Mouse (Mus musculus): ENCODE measurements at regions not wholly inside any gene's neighbourhood (a gene's known extent, or its start where the extent isn't known, plus 50 kb on each side); places are given as distances from the start of the nearest gene placed in this dataset.

DNA sequence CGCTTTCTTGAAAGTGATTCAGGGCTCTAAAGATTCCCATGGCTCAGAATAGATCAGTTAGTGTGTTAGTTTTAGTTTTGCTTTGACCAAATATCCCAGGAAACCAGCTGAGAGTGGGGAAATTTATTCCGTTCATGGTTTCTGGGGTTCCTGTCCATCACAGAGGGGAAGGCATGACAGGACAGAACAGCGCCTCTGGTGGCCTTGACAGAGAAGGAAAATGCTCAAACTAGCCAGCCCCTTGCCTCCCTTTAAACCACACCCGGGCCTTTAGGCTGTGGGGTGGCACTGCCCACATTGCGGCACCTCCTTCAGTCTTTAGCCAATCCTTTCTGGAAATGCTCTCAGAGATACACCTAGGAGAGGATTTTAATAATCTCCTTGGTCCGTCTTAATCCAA lies 76.1 kb upstream of the 1600014C23Rik start:
- H3K27me3 ChIP-seq (ENCODE audit: control insufficient read depth, insufficient read depth, low read length): peaks cover 34% of the 10 kb centered on the region
- WGBS: 86% methylated on average over 6 of the region's 6 CpGs
- no peak for ATAC-seq (ENCODE audit: insufficient read depth, low read depth)

DNA sequence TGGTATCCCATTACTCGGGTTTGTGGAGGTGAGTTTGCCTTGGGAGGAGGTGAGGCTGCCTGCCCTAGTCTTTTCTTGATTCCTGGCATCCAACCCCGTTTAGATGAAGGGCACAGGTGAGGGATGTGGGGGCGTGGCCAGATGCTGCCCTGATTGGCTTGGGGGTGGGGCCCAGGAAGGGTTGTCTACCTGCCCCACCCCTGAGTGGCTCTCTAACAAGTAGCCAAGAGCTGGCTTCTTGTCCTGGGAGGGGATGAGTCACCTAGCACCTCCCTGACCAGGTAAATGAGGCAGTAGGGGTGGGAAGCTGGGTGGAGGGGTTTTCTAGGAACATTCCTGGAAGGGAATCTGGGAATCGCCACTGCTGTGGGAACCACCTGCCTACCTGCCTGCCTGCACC lies 74.7 kb upstream of the 1600014C23Rik start:
- no peak overlapping the region for H3K27ac ChIP-seq (ENCODE audit: low read depth)
- H3K4me3 ChIP-seq (ENCODE audit: low read depth, low read length): no peak overlapping the region
- H3K9me3 ChIP-seq (replicated peaks; ENCODE audit: control insufficient read depth, low read length): no peaks in the 10 kb centered on the region
- ATAC-seq (ENCODE audit: insufficient read depth, low read depth) (no peak), DNase-seq (ENCODE audit: low spot score) (no peak)
- peaks cover 22% of the 10 kb centered on the region for H3K4me1 ChIP-seq (ENCODE audit: control insufficient read depth, insufficient read depth)
- no peaks in the 10 kb centered on the region for H3K36me3 ChIP-seq (replicated peaks; ENCODE audit: control insufficient read depth, insufficient read depth, low read length)
- TF ChIP-seq EP300 (IDR thresholded peaks at IDR 0.05; ENCODE audit: low read depth): no peak
- TF ChIP-seq CTCF (IDR thresholded peaks at IDR 0.05; ENCODE audit: low read depth): no peak
- WGBS: 54% methylated on average over 4 of the region's 4 CpGs
- no peak overlapping the region for H3K9ac ChIP-seq (replicated peaks; ENCODE audit: low read depth, low read length)
- no peak overlapping the region for H3K4me2 ChIP-seq (ENCODE audit: low read depth, low read length)
- peaks cover 47% of the 10 kb centered on the region for H3K27me3 ChIP-seq (ENCODE audit: control insufficient read depth, insufficient read depth, low read length)

More for the DNA sequence above, 76.1 kb upstream of the 1600014C23Rik start:
- Histone ChIP-seq H3K9me3 (replicated peaks; ENCODE audit: control insufficient read depth, low read length) (no peaks in the 10 kb centered on the region), H3K9ac (replicated peaks; ENCODE audit: low read depth, low read length) (no peak overlapping the region), H3K27ac (ENCODE audit: low read depth) (no peak overlapping the region), H3K4me2 (ENCODE audit: low read depth, low read length) (no peak overlapping the region), H3K4me3 (ENCODE audit: low read depth, low read length) (no peak overlapping the region), H3K36me3 (replicated peaks; ENCODE audit: control insufficient read depth, insufficient read depth, low read length) (no peaks in the 10 kb centered on the region), H3K4me1 (ENCODE audit: control insufficient read depth, insufficient read depth) (peaks cover 16% of the 10 kb centered on the region; the same call in 1 of the 2 replicates)
- no peak for DNase-seq (ENCODE audit: low spot score)
- TF ChIP-seq EP300 (IDR thresholded peaks at IDR 0.05; ENCODE audit: low read depth) (no peak), CTCF (IDR thresholded peaks at IDR 0.05; ENCODE audit: low read depth) (no peak)

DNA sequence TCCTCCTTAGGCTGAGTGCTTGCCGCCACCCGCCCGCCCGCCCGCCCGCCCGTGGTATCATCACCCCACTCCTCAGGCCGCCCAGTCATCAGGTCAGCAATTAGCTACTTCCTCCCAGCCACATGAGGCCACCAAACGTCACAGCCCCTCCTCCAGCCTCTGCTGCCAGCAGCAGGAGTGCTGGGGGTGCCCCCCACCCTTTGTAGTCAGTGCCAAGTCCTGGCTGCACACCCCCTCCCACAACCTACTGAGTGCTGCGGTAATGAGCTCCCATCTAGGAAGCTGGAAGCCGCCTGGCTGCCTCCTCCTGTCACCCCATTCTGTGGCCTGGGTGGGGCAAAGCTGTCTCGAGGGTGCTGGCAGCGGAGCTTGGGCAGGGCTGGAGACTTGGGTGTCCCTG lies 73.8 kb upstream of the 1600014C23Rik start:
- H3K9ac ChIP-seq (replicated peaks; ENCODE audit: low read depth, low read length): no peak overlapping the region
- H3K9me3 ChIP-seq (replicated peaks; ENCODE audit: control insufficient read depth, low read length): no peaks in the 10 kb centered on the region
- H3K4me3 ChIP-seq (ENCODE audit: low read depth, low read length): no peak overlapping the region
- peaks cover 49% of the 10 kb centered on the region for H3K27me3 ChIP-seq (ENCODE audit: control insufficient read depth, insufficient read depth, low read length)
- 55% methylated on average over 13 of the region's 13 CpGs for WGBS
- ATAC-seq (ENCODE audit: insufficient read depth, low read depth): no peak
- TF ChIP-seq CTCF (IDR thresholded peaks at IDR 0.05; ENCODE audit: low read depth): no peak
- no peak for TF ChIP-seq EP300 (IDR thresholded peaks at IDR 0.05; ENCODE audit: low read depth)
- peaks cover 23% of the 10 kb centered on the region for H3K4me1 ChIP-seq (ENCODE audit: control insufficient read depth, insufficient read depth)
- no peak overlapping the region for H3K4me2 ChIP-seq (ENCODE audit: low read depth, low read length)
- DNase-seq (ENCODE audit: low spot score): no peak
- no peaks in the 10 kb centered on the region for H3K36me3 ChIP-seq (replicated peaks; ENCODE audit: control insufficient read depth, insufficient read depth, low read length)
- H3K27ac ChIP-seq (ENCODE audit: low read depth): no peak overlapping the region

DNA sequence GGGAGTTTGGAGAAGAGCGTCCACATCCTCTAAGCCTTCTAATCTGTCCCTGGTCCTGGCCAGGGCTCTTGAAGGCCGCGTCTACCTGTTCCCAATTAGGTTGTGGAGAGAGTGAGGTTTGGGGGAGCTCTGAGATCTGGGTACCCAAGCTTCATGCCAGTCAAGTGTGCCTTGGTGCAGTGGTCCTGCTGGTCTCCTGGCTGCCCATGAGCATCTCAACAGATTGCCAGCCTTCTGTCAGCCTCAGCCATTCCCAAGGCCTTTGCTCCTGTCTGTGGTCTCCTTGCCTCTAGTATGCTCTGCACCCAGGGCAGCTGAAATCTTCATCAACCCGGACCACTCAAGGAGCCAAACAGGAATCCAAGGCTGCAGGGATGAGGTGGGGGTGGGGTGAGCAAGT lies 73.2 kb upstream of the 1600014C23Rik start:
- H3K27ac ChIP-seq (ENCODE audit: low read depth): no peak overlapping the region
- WGBS: 74% methylated on average over 4 of the region's 4 CpGs
- no peaks in the 10 kb centered on the region for H3K36me3 ChIP-seq (replicated peaks; ENCODE audit: control insufficient read depth, insufficient read depth, low read length)
- no peak overlapping the region for H3K9ac ChIP-seq (replicated peaks; ENCODE audit: low read depth, low read length)
- H3K9me3 ChIP-seq (replicated peaks; ENCODE audit: control insufficient read depth, low read length): no peaks in the 10 kb centered on the region
- peaks cover 25% of the 10 kb centered on the region for H3K4me1 ChIP-seq (ENCODE audit: control insufficient read depth, insufficient read depth)
- peaks cover 49% of the 10 kb centered on the region for H3K27me3 ChIP-seq (ENCODE audit: control insufficient read depth, insufficient read depth, low read length)
- ATAC-seq (ENCODE audit: insufficient read depth, low read depth) (no peak), DNase-seq (ENCODE audit: low spot score) (no peak)
- no peak overlapping the region for H3K4me3 ChIP-seq (ENCODE audit: low read depth, low read length)
- TF ChIP-seq EP300 (IDR thresholded peaks at IDR 0.05; ENCODE audit: low read depth): no peak
- no peak for TF ChIP-seq CTCF (IDR thresholded peaks at IDR 0.05; ENCODE audit: low read depth)
- H3K4me2 ChIP-seq (ENCODE audit: low read depth, low read length): no peak overlapping the region

DNA sequence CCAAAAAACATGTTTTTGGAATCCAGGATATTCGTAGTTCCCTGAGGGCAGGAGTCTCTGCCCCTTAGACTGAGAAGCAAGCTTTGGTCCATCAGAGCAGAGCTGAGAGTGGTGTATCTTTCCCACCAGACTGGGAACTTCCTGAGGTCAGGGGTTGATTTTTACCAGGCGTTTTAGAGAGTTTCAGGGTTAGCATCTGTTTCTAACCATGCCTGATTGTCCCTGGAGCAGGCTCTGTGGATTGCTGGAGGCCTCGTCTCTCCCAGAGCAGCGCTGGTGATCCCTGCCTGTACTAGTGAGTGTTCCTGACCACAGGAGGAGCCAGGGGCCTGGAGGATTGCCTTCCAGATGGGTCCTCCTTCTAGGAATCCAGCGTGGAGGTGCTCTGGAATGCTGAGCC lies 72.8 kb upstream of the 1600014C23Rik start:
- DNase-seq (ENCODE audit: low spot score) (no peak), ATAC-seq (ENCODE audit: insufficient read depth, low read depth) (no peak)
- Histone ChIP-seq H3K4me1 (ENCODE audit: control insufficient read depth, insufficient read depth) (peaks cover 24% of the 10 kb centered on the region), H3K4me3 (ENCODE audit: low read depth, low read length) (no peak overlapping the region), H3K9me3 (replicated peaks; ENCODE audit: control insufficient read depth, low read length) (no peaks in the 10 kb centered on the region), H3K27ac (ENCODE audit: low read depth) (no peak overlapping the region), H3K4me2 (ENCODE audit: low read depth, low read length) (no peak overlapping the region), H3K9ac (replicated peaks; ENCODE audit: low read depth, low read length) (no peak overlapping the region), H3K27me3 (ENCODE audit: control insufficient read depth, insufficient read depth, low read length) (peaks cover 49% of the 10 kb centered on the region), H3K36me3 (replicated peaks; ENCODE audit: control insufficient read depth, insufficient read depth, low read length) (no peaks in the 10 kb centered on the region)
- TF ChIP-seq EP300 (IDR thresholded peaks at IDR 0.05; ENCODE audit: low read depth): no peak
- no peak for TF ChIP-seq CTCF (IDR thresholded peaks at IDR 0.05; ENCODE audit: low read depth)
- 70% methylated on average over 5 of the region's 5 CpGs for WGBS

DNA sequence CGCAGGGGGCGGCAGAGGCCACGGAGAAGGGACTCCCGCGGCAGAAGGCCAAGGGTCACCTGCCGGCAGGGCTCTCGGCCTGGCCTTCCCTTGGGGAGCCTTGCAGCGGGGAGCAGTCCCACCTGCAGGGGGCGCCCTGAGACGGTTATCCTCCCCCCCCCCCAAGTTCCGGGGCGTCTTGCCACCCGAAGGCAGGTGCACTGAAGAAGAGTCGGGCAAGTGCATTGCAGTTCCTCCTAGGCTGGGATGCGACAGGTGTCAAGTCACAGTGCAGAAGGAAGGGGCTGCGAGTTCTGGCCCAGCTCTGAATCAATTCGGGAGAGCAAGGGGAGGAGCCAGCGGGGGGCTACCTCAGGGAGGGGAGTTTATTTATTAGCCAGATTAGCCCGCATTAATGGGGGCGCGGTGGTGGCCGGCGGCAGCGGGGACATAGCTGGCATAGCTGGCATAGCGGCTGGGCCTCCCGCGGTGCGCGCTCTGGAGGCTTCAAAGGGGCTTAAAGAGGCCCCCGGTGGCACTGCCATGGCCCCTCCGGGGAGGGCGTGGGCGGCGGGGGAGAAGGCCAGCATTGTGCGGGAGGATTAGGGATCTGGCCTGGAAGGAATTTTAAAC lies 71.9 kb upstream of the 1600014C23Rik start:
- no peak for ATAC-seq (ENCODE audit: insufficient read depth, low read depth)

More for the DNA sequence above, 71.9 kb upstream of the 1600014C23Rik start:
- 16% methylated on average over 34 of the region's 35 CpGs for WGBS
- Histone ChIP-seq H3K27ac (ENCODE audit: low read depth) (no peak overlapping the region), H3K9me3 (replicated peaks; ENCODE audit: control insufficient read depth, low read length) (peaks cover under 1% of the 10 kb centered on the region; the same call in 1 of the 2 replicates), H3K36me3 (replicated peaks; ENCODE audit: control insufficient read depth, insufficient read depth, low read length) (no peaks in the 10 kb centered on the region), H3K27me3 (ENCODE audit: control insufficient read depth, insufficient read depth, low read length) (peaks cover 51% of the 10 kb centered on the region), H3K4me3 (ENCODE audit: low read depth, low read length) (no peak overlapping the region), H3K4me2 (ENCODE audit: low read depth, low read length) (no peak overlapping the region), H3K4me1 (ENCODE audit: control insufficient read depth, insufficient read depth) (peaks cover 28% of the 10 kb centered on the region), H3K9ac (replicated peaks; ENCODE audit: low read depth, low read length) (no peak overlapping the region)
- no peak for TF ChIP-seq EP300 (IDR thresholded peaks at IDR 0.05; ENCODE audit: low read depth)
- TF ChIP-seq CTCF (IDR thresholded peaks at IDR 0.05; ENCODE audit: low read depth): peak; percentile 27; the same call in 1 of the 2 replicates
- no peak for DNase-seq (ENCODE audit: low spot score)

Data from heart, postnatal 0 days (tissue).